Mouse (Mus musculus) macrophage (primary cell): ENCODE measurements around the gene Olfr1145. TPM values are rescaled to one million over a fixed set of nuclear protein-coding genes. Genes with fewer than 3 reads are reported as not detected.

Experiments used
- H3K27ac ChIP-seq: fragments of 350-480 bp; formaldehyde crosslinking; 2 replicates; pipeline ENCODE4 v1.9.0; 2021
- H3K36me3 ChIP-seq: fragments of 350-480 bp; formaldehyde crosslinking; 2 replicates; pipeline ENCODE4 v1.9.0; 2021; ENCODE audit errors: inconsistent target
- H3K4me3 ChIP-seq: fragments of 350-480 bp; formaldehyde crosslinking; 2 replicates; pipeline ENCODE4 v1.9.0; 2021; ENCODE audit errors: inconsistent target
- H3K79me2 ChIP-seq: fragments of 350-480 bp; formaldehyde crosslinking; 2 replicates; pipeline ENCODE4 v1.9.0; 2021; ENCODE audit errors: inconsistent target
- WGBS: methylation state at CpG from one replicate; pipeline ENCODE4 v1.1.7; 2026; ENCODE audit warnings: inconsistent platforms; ENCODE audit not compliant: missing documents; 5-methylcytosine and 5-hydroxymethylcytosine counted together
- polyA plus RNA-seq: library from polyadenylated mRNA; stranded (reverse); fragments of 250-400 nt; gene quantifications from 3 replicates; pipeline ENCODE4 v1.2.4, GENCODE M21; 2018; ENCODE audit warnings: inconsistent platforms
- total RNA-seq, 78 experiments: library from RNA; depleted of rRNA; stranded (reverse); fragments of 250-400 nt; gene quantifications; 1 replicate in 9 of 78; 2 replicates in 24 of 78; 3 replicates in 43 of 78; 4 replicates in 2 of 78; pipeline ENCODE4 v1.2.4; 2018; ENCODE audit warnings: inconsistent platforms in 56 of 78

The Olfr1145 gene
- not detected for total RNA-seq (2018; cell fraction: chromatin; rRNA removed)
- total RNA-seq (2018; cell fraction: cytosol; rRNA removed), result not detected
- not detected for total RNA-seq (2018; cell fraction: nucleus; rRNA removed)
- polyA plus RNA-seq, result not detected in 3 replicates

- H3K27ac ChIP-seq, result no peak within 1 kb of the TSS
- 79% methylated on average over 1 of the region's 1 CpGs for WGBS
- no peak within 1 kb of the TSS for H3K4me3 ChIP-seq
- H3K36me3 ChIP-seq, result no peaks in the 10 kb centered on the region
- H3K79me2 ChIP-seq, result no peaks in the 10 kb centered on the region
Observed at GRCm38 (mm10) chr2:87809522-87809921, at the start of gene Olfr1145. Olfr1145 (plus strand) TSS chr2:87809822.

DNA sequence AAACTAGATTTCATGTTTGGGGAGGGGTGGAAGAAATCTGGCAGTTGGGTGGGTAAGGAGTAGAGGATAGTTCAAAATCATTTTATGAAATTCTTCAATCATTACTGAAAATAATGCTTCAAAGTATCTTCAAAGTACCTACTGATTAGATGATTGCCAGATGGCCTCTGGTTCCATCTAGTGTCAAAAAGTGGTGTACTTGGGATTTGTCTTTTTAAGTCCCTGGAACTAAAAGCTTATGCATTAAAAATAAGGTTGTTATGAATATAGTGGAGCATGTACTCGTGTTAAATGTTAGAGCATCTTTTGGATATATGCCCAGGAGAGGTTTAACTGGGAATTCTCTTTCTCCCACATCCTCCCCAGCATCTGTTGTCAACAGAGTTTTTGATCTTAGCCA lies 33.5 kb upstream of the Olfr1145 start:
- Histone ChIP-seq H3K79me2 (no peaks in the 10 kb centered on the region), H3K27ac (no peak overlapping the region), H3K4me3 (no peak overlapping the region), H3K36me3 (no peaks in the 10 kb centered on the region)
- WGBS, result 45% methylated on average over 1 of the region's 1 CpGs

- 91% methylated on average over 4 of the region's 4 CpGs for WGBS
- H3K79me2 ChIP-seq, result no peaks in the 10 kb centered on the region
- H3K27ac ChIP-seq, result no peak within 1 kb of the TSS
- H3K4me3 ChIP-seq, result no peak within 1 kb of the TSS
- H3K36me3 ChIP-seq, result no peaks in the 10 kb centered on the region
Observed at GRCm38 (mm10) chr2:87779183-87779582, 30.4 kb upstream of the Olfr1145 start, which contains the start of gene Olfr152. Olfr152 (plus strand) TSS chr2:87779483.

DNA sequence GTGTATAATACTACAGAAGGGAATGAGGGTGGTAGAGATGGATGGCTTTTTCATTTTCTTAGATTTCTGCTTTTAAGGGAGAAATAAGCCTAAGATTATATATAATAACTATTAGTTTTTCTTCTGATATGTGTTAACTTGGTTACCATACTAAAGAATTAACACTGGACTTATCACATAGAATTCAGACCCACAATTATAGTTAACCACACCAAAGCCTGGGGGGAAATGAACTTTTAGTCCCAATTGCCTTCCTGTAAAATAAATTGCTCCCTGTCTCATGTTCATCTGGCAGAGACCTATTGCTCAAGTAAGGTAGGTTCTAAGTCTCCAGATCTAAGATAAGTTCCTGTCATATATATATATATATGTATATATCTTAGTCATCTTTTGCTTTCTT lies 9.3 kb upstream of the Olfr1145 start, which contains the start of gene Olfr1143:
Gene Olfr1143 (plus strand): TSS at position 301 of the 400 bp plus-strand sequence.
- H3K36me3 ChIP-seq, result no peaks in the 10 kb centered on the region
- no peak within 1 kb of the TSS for H3K4me3 ChIP-seq
- no peaks in the 10 kb centered on the region for H3K79me2 ChIP-seq
- no peak within 1 kb of the TSS for H3K27ac ChIP-seq

GRCm38 (mm10) chr2:87830233-87830632 lies 20.6 kb downstream of the Olfr1145 start, which contains the start of gene Olfr1148:
Olfr1148 (plus strand) TSS chr2:87830533.
- Histone ChIP-seq H3K4me3 (no peak within 1 kb of the TSS), H3K36me3 (no peaks in the 10 kb centered on the region), H3K79me2 (no peaks in the 10 kb centered on the region), H3K27ac (no peak within 1 kb of the TSS)
- WGBS, result 79% methylated on average over 1 of the region's 1 CpGs

- 90% methylated on average over 1 of the region's 1 CpGs for WGBS
- no peak within 1 kb of the TSS for H3K27ac ChIP-seq
Observed at GRCm38 (mm10) chr2:87843693-87844092, 34.1 kb downstream of the Olfr1145 start, which contains the start of gene Olfr1150-ps1. Olfr1150-ps1 (plus strand) TSS chr2:87843993.

DNA sequence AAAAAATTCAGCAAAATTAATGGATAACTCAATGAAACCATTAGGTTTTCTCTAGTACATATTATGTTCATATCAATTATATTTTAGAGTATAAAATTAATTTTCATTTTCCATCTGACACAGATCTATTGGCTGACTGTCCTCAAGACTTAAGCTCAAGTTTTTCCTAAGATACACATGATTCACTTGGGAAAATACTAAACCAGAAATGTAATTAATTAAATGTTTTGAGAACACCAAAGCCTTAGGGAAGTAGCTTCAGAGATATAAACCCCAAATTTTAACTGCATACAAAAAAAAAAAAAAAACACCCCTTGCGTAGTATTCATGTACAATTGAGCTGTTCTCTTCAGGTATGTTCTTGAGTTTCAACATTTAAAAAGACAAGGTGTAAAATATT lies 45.9 kb downstream of the Olfr1145 start, which contains the start of gene Olfr1151:
Gene Olfr1151 (plus strand): TSS at position 301 of the 400 bp plus-strand sequence.
- Histone ChIP-seq H3K4me3 (no peak within 1 kb of the TSS), H3K27ac (no peak within 1 kb of the TSS), H3K79me2 (no peaks in the 10 kb centered on the region), H3K36me3 (no peaks in the 10 kb centered on the region)
- WGBS, result 89% methylated on average over 1 of the region's 1 CpGs

More at GRCm38 (mm10) chr2:87843693-87844092, 34.1 kb downstream of the Olfr1145 start, which contains the start of gene Olfr1150-ps1:
- H3K36me3 ChIP-seq, result no peaks in the 10 kb centered on the region
- H3K4me3 ChIP-seq, result no peak within 1 kb of the TSS
- H3K79me2 ChIP-seq, result no peaks in the 10 kb centered on the region

Other genes with a start within 250 kb of the Olfr1145 start
- gene Olfr1129, start 235.9 kb upstream of the Olfr1145 start, polyA plus RNA-seq, result not detected in 3 replicates
- not detected in 3 replicates for gene Olfr1130, start 203.6 kb upstream of the Olfr1145 start, polyA plus RNA-seq
- gene Olfr1131, start 182.7 kb upstream of the Olfr1145 start, polyA plus RNA-seq, result not detected in 3 replicates
- not detected in 3 replicates for gene Olfr1132, start 172.3 kb upstream of the Olfr1145 start, polyA plus RNA-seq
- not detected in 3 replicates for gene Olfr1133, start 162.4 kb upstream of the Olfr1145 start, polyA plus RNA-seq
- gene Olfr1134, start 151.4 kb upstream of the Olfr1145 start, polyA plus RNA-seq, result not detected in 3 replicates
- gene Olfr1135, start 136.2 kb upstream of the Olfr1145 start, polyA plus RNA-seq, result not detected in 3 replicates
- not detected in 3 replicates for gene Olfr1136, start 115.9 kb upstream of the Olfr1145 start, polyA plus RNA-seq
- not detected in 3 replicates for gene Olfr1137, start 96.6 kb upstream of the Olfr1145 start, polyA plus RNA-seq
- not detected in 3 replicates for gene Olfr1138, start 69.8 kb upstream of the Olfr1145 start, polyA plus RNA-seq
- not detected in 3 replicates for gene Olfr1140, start 66.1 kb upstream of the Olfr1145 start, polyA plus RNA-seq
- not detected in 3 replicates for gene Olfr1141, start 55.8 kb upstream of the Olfr1145 start, polyA plus RNA-seq
- gene Olfr152, start 30.3 kb upstream of the Olfr1145 start, polyA plus RNA-seq, result not detected in 3 replicates
- gene Olfr1143, start 9.2 kb upstream of the Olfr1145 start, polyA plus RNA-seq, result not detected in 3 replicates
- not detected in 3 replicates for gene Olfr1148, start 20.7 kb downstream of the Olfr1145 start, polyA plus RNA-seq
- gene Olfr1150-ps1, start 34.2 kb downstream of the Olfr1145 start, polyA plus RNA-seq, result not detected in 3 replicates
- not detected in 3 replicates for gene Olfr1151, start 46.0 kb downstream of the Olfr1145 start, polyA plus RNA-seq
- not detected in 3 replicates for gene Olfr1152, start 56.7 kb downstream of the Olfr1145 start, polyA plus RNA-seq
- not detected in 3 replicates for gene Olfr1153, start 85.1 kb downstream of the Olfr1145 start, polyA plus RNA-seq
- gene Olfr1154, start 95.3 kb downstream of the Olfr1145 start, polyA plus RNA-seq, result not detected in 3 replicates
- gene Olfr1155, start 135.3 kb downstream of the Olfr1145 start, polyA plus RNA-seq, result not detected in 3 replicates
- not detected in 3 replicates for gene Olfr1156, start 143.3 kb downstream of the Olfr1145 start, polyA plus RNA-seq
- not detected in 3 replicates for gene Olfr1157, start 158.5 kb downstream of the Olfr1145 start, polyA plus RNA-seq
- not detected in 3 replicates for gene Olfr74, start 164.8 kb downstream of the Olfr1145 start, polyA plus RNA-seq
- gene Olfr1158, start 180.3 kb downstream of the Olfr1145 start, polyA plus RNA-seq, result not detected in 3 replicates
- not detected in 3 replicates for gene Olfr1160, start 198.4 kb downstream of the Olfr1145 start, polyA plus RNA-seq
- gene Olfr1161, start 213.0 kb downstream of the Olfr1145 start, polyA plus RNA-seq, result not detected in 3 replicates
- gene Olfr73, start 227.9 kb downstream of the Olfr1145 start, polyA plus RNA-seq, result not detected in 3 replicates
- gene Olfr1162, start 241.3 kb downstream of the Olfr1145 start, polyA plus RNA-seq, result not detected in 3 replicates